Mouse (Mus musculus): ENCODE results near the gene Mthfd2l.

Gene Mthfd2l

GRCm38 (mm10) chr5:90945453-90945852 is 14.5 kb downstream of the Mthfd2l start:
- DNase-seq (ENCODE audit: low spot score in 2 of 2), result no peak

GRCm38 (mm10) chr5:90949499-90949898 is 18.6 kb downstream of the Mthfd2l start:
- DNase-seq (ENCODE audit: low spot score in 2 of 2), result no peak

DNA sequence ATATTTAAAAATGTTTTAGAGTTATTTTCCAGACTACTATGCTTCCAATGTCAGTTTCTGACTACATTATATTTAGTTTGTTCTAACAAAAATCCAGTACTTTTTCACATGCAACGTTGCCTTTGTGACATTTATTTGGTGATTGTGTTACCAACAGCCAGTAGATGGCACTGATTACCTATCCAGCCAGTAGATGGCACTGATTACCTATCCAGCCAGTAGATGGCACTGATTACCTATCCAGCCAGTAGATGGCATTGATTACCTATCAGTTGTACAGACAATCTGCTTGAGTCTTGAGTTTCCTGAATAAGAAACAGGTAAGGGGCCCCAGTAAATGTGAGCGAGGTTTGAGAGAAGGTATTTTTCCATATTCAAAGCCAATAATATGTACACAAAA is 20.6 kb downstream of the Mthfd2l start:
- peak in 1 of 2 experiments; percentile 22 for DNase-seq (ENCODE audit: low spot score in 2 of 2)

- DNase-seq (ENCODE audit: low spot score in 2 of 2), result no peak
These were observed 22.0 kb downstream of the Mthfd2l start for GRCm38 (mm10) chr5:90952731-90953481.

DNA sequence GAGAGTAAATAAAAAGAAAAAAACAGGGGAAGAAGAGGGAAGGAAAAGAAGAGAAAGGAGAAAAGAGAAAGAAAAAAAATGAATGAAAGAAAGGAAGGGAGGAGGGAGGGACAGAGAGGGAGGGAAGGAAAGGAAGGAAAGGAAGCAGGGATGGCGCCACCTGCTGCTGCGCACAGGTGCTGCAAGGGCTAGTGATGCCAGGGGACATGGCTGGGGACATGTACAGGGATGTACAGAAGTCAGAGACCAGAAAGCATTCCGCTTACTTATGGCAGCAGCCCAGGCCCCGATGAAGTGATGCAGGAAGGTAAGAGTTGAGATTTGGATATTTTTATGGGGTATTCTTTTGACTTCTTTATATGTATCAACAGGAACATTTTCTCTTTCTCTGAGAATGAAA is 33.4 kb downstream of the Mthfd2l start:
- no peak for DNase-seq (ENCODE audit: low spot score in 2 of 2)

DNA sequence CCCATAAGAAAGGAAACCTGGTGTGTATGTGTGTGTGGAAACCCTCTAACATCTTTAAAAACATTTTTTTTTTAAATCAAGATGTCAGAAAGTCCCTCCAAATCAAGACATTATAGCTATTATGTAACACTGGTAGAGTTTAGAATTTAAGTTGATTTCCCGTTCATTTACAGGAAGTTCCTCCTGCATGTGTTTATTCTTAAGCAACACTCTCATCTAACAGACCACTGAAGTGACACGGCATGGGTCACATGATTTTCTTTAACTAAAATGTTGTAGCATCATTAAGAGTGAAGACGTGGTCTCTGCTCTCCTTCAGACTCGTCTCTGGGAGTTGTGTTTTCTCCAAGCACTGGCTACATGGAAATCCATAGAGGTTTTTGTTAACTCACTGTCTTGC is 33.8 kb downstream of the Mthfd2l start:
- DNase-seq (ENCODE audit: low spot score in 2 of 2), result no peak

- no peak for DNase-seq (ENCODE audit: low spot score in 2 of 2)
These were observed 34.5 kb downstream of the Mthfd2l start for GRCm38 (mm10) chr5:90965386-90965785.

- DNase-seq (ENCODE audit: low spot score in 2 of 2), result peak; percentile 23 to 46
These were observed 46.3 kb downstream of the Mthfd2l start for GRCm38 (mm10) chr5:90977244-90977643.

- no peak for DNase-seq (ENCODE audit: low spot score in 2 of 2)
These were observed 49.4 kb downstream of the Mthfd2l start for GRCm38 (mm10) chr5:90980297-90980696.

- DNase-seq (ENCODE audit: low spot score in 2 of 2), result no peak
These were observed 56.7 kb downstream of the Mthfd2l start for GRCm38 (mm10) chr5:90987605-90988004.

- no peak for DNase-seq (ENCODE audit: low spot score in 2 of 2)
These were observed 57.2 kb downstream of the Mthfd2l start for GRCm38 (mm10) chr5:90988149-90988548.

- DNase-seq (ENCODE audit: low spot score in 2 of 2), result no peak
These were observed 57.7 kb downstream of the Mthfd2l start for GRCm38 (mm10) chr5:90988592-90988991.

DNA sequence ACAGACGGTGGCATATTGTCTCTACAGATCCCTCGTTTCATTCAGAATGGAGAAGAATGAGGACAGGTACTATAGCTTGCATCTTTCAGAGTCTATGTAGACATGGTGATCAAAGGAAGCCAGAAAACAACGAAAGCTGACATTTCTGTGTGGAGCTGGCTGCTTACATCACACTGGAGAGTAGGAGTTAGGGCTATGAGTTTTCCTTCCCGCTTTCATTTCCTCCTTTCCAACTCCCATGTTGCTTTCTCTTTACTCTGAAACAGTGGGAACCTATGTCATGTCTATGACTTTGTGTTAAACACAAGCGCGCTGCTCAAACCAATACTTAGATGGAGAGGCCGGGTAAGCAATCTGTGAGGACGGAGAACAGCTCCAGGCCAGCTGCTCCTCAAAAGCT is 69.0 kb downstream of the Mthfd2l start:
- no peak for DNase-seq (ENCODE audit: low spot score in 2 of 2)

DNA sequence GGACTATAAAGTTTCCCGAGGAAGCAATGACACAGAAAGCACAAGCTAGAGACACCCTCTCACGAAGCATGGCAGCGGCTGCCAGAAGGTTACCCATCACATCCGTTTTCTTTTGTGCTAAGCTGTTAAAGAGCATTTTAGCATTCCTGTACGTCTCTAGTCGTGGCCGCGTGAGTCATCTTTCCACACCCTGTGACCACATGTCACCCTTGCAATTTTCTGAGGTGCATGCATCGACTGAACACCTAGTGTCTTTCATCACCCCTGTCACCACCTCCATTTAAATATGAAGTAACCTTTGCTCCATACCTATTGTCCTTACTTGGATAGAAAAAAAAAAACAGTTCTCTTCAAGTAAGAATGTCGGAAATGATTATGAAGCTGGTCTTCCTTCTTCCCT is 84.3 kb downstream of the Mthfd2l start:
- no peak for DNase-seq (ENCODE audit: low spot score in 2 of 2)

- DNase-seq (ENCODE audit: low spot score in 2 of 2), result no peak
These were observed 92.2 kb downstream of the Mthfd2l start for GRCm38 (mm10) chr5:91023114-91023513.

DNA sequence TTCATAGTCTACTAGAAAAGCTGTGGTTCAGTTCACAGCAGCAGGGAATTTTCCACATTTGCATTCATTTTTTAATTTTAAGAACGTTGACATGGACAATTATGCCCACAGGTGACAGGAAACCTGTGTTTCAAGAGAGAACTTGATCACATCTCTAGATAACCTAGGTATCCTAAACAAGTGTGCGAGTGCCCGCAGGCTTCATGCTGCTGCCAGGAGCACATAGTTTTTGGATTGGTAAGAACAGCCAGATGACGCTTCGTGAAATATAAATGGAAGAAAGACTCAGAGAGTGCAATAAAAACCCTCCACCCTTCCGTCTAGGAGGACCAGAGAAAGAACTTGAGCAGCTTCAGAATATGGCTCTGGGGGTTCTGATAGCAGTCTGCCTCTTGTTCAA is 96.2 kb downstream of the Mthfd2l start, which contains the start of gene Epgn:
Epgn (plus strand) TSS at position 301 of the 400 bp plus-strand sequence.
- DNase-seq (ENCODE audit: low spot score in 2 of 2), result no peak

- no peak for DNase-seq (ENCODE audit: low spot score in 2 of 2)
These were observed 96.9 kb downstream of the Mthfd2l start for GRCm38 (mm10) chr5:91027840-91028239.

DNA sequence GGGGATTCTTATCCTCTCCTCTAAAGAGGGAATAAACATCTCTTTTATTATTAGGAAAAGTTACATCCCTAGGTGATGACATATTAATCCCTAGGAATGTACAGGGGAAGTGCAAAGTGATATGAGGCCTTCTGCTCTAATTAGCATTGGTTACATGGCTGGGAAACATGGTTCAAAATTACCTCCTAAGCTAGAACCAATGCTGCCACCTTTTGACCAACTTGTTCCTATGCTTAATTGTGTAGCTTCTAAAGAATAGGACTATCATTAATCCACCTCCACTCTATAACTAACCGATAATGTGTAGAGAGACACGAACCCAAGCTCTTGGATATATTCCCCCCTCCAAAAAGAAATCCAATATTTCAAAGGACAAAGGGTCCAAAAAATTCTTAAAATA is 99.7 kb downstream of the Mthfd2l start:
- no peak for DNase-seq (ENCODE audit: low spot score in 2 of 2)

DNA sequence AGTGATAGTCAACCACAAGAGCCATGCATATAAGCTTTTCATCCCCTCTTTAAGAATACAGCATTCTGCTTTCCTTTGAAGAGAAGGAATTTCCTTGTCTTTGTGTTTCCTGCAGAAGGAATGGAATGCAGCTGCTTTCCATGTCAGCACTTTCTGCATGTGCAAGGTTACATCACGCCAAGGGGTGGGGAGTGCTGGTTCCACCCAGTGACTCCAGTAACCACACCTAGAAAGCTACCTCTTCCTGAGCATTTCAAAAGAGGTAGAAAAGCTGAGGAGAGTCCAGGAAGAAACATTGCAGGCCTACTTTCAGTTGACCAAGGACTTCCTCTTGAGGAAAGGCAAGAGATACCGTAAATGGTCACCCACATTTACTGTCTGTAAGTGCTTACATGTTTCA is 104.4 kb downstream of the Mthfd2l start:
- DNase-seq (ENCODE audit: low spot score in 2 of 2), result no peak

DNA sequence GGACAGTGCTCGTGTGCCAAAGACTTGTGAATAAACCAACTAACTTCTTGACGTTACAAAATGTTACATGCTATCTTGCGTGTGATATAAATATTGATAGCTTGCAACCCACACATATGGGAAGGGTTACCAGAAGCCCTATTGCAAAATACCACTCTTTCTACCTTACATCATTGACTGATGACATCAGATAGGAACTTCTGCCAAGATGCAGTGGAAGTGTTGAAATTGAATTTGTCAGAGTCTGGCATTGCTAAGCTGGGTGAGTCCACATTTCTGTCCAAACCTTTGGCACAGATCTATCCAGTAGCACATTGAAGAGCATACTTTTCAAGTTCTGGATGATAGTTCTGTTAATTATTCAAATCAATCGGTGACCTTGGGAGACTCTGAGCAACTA is 105.7 kb downstream of the Mthfd2l start:
- DNase-seq (ENCODE audit: low spot score in 2 of 2), result no peak

GRCm38 (mm10) chr5:91037756-91038155 is 106.8 kb downstream of the Mthfd2l start:
- no peak for DNase-seq (ENCODE audit: low spot score in 2 of 2)

DNA sequence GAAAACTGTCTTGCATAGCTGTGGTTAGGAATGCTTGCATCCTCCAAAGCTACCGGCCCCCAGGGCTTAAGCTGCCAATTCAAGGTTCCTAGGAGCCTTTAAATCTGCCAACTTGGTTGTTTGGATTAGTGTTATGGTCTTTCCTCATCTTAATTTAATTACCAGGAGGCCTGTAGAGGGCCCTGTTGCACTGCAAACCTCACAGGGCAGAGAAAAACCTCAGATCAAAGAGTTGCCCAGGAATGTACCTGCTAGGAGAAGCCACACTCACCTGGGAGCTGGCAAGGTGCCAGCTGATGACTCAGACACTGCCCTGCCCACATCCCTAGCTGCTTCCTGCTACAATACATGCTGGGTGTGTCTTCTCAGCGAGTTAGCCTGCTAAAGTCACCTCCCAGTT is 107.6 kb downstream of the Mthfd2l start:
- DNase-seq (ENCODE audit: low spot score in 2 of 2), result no peak

DNA sequence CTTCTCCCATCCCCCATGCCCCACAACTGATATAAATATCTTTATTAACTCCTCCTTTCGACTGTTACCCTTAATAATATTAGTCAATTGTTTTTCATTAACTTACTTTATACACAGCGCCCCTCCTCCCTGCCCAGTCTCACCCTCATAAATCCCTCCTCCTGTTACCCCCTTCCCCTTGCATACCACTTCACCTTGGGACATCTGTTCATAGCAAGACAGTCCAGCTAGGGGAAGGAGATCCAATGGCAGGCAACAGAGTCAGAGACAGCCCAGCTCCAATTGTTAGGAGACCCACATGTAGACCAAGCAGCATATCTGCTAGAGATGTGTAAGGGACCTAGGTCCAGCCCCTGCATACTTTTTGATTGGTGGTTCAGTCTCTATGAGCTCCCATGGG is 108.0 kb downstream of the Mthfd2l start:
- DNase-seq (ENCODE audit: low spot score in 2 of 2), result no peak

DNA sequence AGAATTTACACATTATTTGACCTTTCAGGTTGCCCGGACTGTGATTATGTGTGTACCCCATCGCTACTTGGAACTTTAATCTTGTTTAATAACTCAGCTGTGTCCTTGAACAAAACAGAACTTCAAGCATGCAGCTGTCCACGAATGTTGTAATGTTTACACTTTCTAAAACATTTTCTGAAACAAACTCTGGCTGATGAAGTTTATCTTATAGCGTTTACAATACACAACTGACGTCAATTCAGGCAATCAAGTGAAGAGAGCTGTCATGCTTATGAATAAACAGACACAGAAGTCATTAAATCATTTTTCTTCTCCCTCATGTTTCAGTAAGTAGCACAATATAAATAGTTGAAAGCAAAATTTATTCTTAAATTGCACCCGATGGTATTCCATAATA is 117.1 kb downstream of the Mthfd2l start:
- no peak for DNase-seq (ENCODE audit: low spot score in 2 of 2)

All from frontal cortex, postnatal 25 days (tissue).